Mouse (Mus musculus): ENCODE results near the gene Gpatch2. TPM values are rescaled to one million over a fixed set of nuclear protein-coding genes. Genes with fewer than 3 reads are reported as not detected.
A peak's percentile ranks its signal among the peaks of the same experiment; 100 is the strongest.

Gpatch2 gene
- polyA plus RNA-seq, 1 experiment = 19.4 TPM

- no peak for TF ChIP-seq CTCF (IDR thresholded peaks at IDR 0.05; ENCODE audit: borderline replicate concordance, extremely low read depth, insufficient read depth, insufficient read length)
- TF ChIP-seq POLR2A (IDR thresholded peaks at IDR 0.05; ENCODE audit: borderline replicate concordance, extremely low read depth, insufficient read depth, insufficient read length, poor library complexity, severe bottlenecking) = no peak
- no peak for DNase-seq (ENCODE audit: low read depth)
Measured at GRCm38 (mm10) chr1:187313323-187313722, 98.0 kb downstream of the Gpatch2 start.

GRCm38 (mm10) chr1:187313763-187314162, 98.5 kb downstream of the Gpatch2 start:
- TF ChIP-seq CTCF (IDR thresholded peaks at IDR 0.05; ENCODE audit: borderline replicate concordance, extremely low read depth, insufficient read depth, insufficient read length) = no peak
- TF ChIP-seq POLR2A (IDR thresholded peaks at IDR 0.05; ENCODE audit: borderline replicate concordance, extremely low read depth, insufficient read depth, insufficient read length, poor library complexity, severe bottlenecking) = no peak
- no peak for DNase-seq (ENCODE audit: low read depth)

GRCm38 (mm10) chr1:187314516-187314915, 99.2 kb downstream of the Gpatch2 start:
- TF ChIP-seq POLR2A (IDR thresholded peaks at IDR 0.05; ENCODE audit: borderline replicate concordance, extremely low read depth, insufficient read depth, insufficient read length, poor library complexity, severe bottlenecking) (no peak), CTCF (IDR thresholded peaks at IDR 0.05; ENCODE audit: borderline replicate concordance, extremely low read depth, insufficient read depth, insufficient read length) (no peak)

GRCm38 (mm10) chr1:187315821-187316220, 100.5 kb downstream of the Gpatch2 start:
- no peak for TF ChIP-seq POLR2A (IDR thresholded peaks at IDR 0.05; ENCODE audit: borderline replicate concordance, extremely low read depth, insufficient read depth, insufficient read length, poor library complexity, severe bottlenecking)
- TF ChIP-seq CTCF (IDR thresholded peaks at IDR 0.05; ENCODE audit: borderline replicate concordance, extremely low read depth, insufficient read depth, insufficient read length) = no peak
- DNase-seq (ENCODE audit: low read depth) = no peak

More at GRCm38 (mm10) chr1:187314516-187314915, 99.2 kb downstream of the Gpatch2 start:
- DNase-seq (ENCODE audit: low read depth) = no peak

GRCm38 (mm10) chr1:187316555-187316954, 101.2 kb downstream of the Gpatch2 start:
- DNase-seq (ENCODE audit: low read depth) = no peak
- TF ChIP-seq POLR2A (IDR thresholded peaks at IDR 0.05; ENCODE audit: borderline replicate concordance, extremely low read depth, insufficient read depth, insufficient read length, poor library complexity, severe bottlenecking) (no peak), CTCF (IDR thresholded peaks at IDR 0.05; ENCODE audit: borderline replicate concordance, extremely low read depth, insufficient read depth, insufficient read length) (no peak)

GRCm38 (mm10) chr1:187321814-187322213, 106.5 kb downstream of the Gpatch2 start:
- TF ChIP-seq POLR2A (IDR thresholded peaks at IDR 0.05; ENCODE audit: borderline replicate concordance, extremely low read depth, insufficient read depth, insufficient read length, poor library complexity, severe bottlenecking) (no peak), CTCF (IDR thresholded peaks at IDR 0.05; ENCODE audit: borderline replicate concordance, extremely low read depth, insufficient read depth, insufficient read length) (no peak)
- DNase-seq (ENCODE audit: low read depth) = no peak

GRCm38 (mm10) chr1:187322505-187323208, 107.3 kb downstream of the Gpatch2 start:
- TF ChIP-seq CTCF (IDR thresholded peaks at IDR 0.05; ENCODE audit: borderline replicate concordance, extremely low read depth, insufficient read depth, insufficient read length) = no peak
- no peak for TF ChIP-seq POLR2A (IDR thresholded peaks at IDR 0.05; ENCODE audit: borderline replicate concordance, extremely low read depth, insufficient read depth, insufficient read length, poor library complexity, severe bottlenecking)
- DNase-seq (ENCODE audit: low read depth) = no peak

GRCm38 (mm10) chr1:187323209-187323589, 107.9 kb downstream of the Gpatch2 start:
- DNase-seq (ENCODE audit: low read depth) = no peak
- TF ChIP-seq CTCF (IDR thresholded peaks at IDR 0.05; ENCODE audit: borderline replicate concordance, extremely low read depth, insufficient read depth, insufficient read length) (no peak), POLR2A (IDR thresholded peaks at IDR 0.05; ENCODE audit: borderline replicate concordance, extremely low read depth, insufficient read depth, insufficient read length, poor library complexity, severe bottlenecking) (no peak)

- DNase-seq (ENCODE audit: low read depth) = no peak
- TF ChIP-seq CTCF (IDR thresholded peaks at IDR 0.05; ENCODE audit: borderline replicate concordance, extremely low read depth, insufficient read depth, insufficient read length) = no peak
Measured at GRCm38 (mm10) chr1:187342551-187342950, 127.2 kb downstream of the Gpatch2 start.

GRCm38 (mm10) chr1:187345156-187345555, 129.8 kb downstream of the Gpatch2 start:
- TF ChIP-seq CTCF (IDR thresholded peaks at IDR 0.05; ENCODE audit: borderline replicate concordance, extremely low read depth, insufficient read depth, insufficient read length) (no peak), POLR2A (IDR thresholded peaks at IDR 0.05; ENCODE audit: borderline replicate concordance, extremely low read depth, insufficient read depth, insufficient read length, poor library complexity, severe bottlenecking) (no peak)
- DNase-seq (ENCODE audit: low read depth) = peak; percentile 68

- TF ChIP-seq CTCF (IDR thresholded peaks at IDR 0.05; ENCODE audit: borderline replicate concordance, extremely low read depth, insufficient read depth, insufficient read length) = no peak
- no peak for TF ChIP-seq POLR2A (IDR thresholded peaks at IDR 0.05; ENCODE audit: borderline replicate concordance, extremely low read depth, insufficient read depth, insufficient read length, poor library complexity, severe bottlenecking)
- no peak for DNase-seq (ENCODE audit: low read depth)
Measured at GRCm38 (mm10) chr1:187346923-187347322, 131.6 kb downstream of the Gpatch2 start.

- TF ChIP-seq POLR2A (IDR thresholded peaks at IDR 0.05; ENCODE audit: borderline replicate concordance, extremely low read depth, insufficient read depth, insufficient read length, poor library complexity, severe bottlenecking) = no peak
- TF ChIP-seq CTCF (IDR thresholded peaks at IDR 0.05; ENCODE audit: borderline replicate concordance, extremely low read depth, insufficient read depth, insufficient read length) = no peak
- no peak for DNase-seq (ENCODE audit: low read depth)
Measured at GRCm38 (mm10) chr1:187347606-187348005, 132.3 kb downstream of the Gpatch2 start.

All from brain, embryonic 14.5 days (tissue).